Mouse (Mus musculus): ENCODE data around the gene Vmn1r43.
A peak's percentile ranks its signal among the peaks of the same experiment; 100 is the strongest.
"Not testable (repeated sequence)": the region's sequence is repeated elsewhere in the genome, so short reads cannot be mapped to it uniquely, and the experiment has no call there.

Gene Vmn1r43

GRCm38 (mm10) chr6:89876313-89876712 is at the start of gene Vmn1r43, which contains the start of gene Vmn1r42:
Vmn1r43 (minus strand) TSS chr6:89876413.
Vmn1r42 (minus strand) TSS chr6:89876413.
- DNase-seq (ENCODE audit: low read depth, low spot score): not testable (repeated sequence)

- peak; percentile 38 for DNase-seq (ENCODE audit: low read depth, low spot score)
Observed at GRCm38 (mm10) chr6:89883812-89884211, 7.6 kb upstream of the Vmn1r43 start.

- DNase-seq (ENCODE audit: low read depth, low spot score): no peak
Observed at GRCm38 (mm10) chr6:89883360-89883759, 7.1 kb upstream of the Vmn1r43 start, which contains the start of gene Vmn1r44. Vmn1r44 (plus strand) TSS chr6:89883660.

- DNase-seq (ENCODE audit: low read depth, low spot score): no peak
Observed at GRCm38 (mm10) chr6:89880867-89881266, 4.7 kb upstream of the Vmn1r43 start.

- DNase-seq (ENCODE audit: low read depth, low spot score): no peak
Observed at GRCm38 (mm10) chr6:89876963-89877362, 750 bp upstream of the Vmn1r43 start.

- DNase-seq (ENCODE audit: low read depth, low spot score): no peak
Observed at GRCm38 (mm10) chr6:89867976-89868375, 8.2 kb downstream of the Vmn1r43 start.

- DNase-seq (ENCODE audit: low read depth, low spot score): no peak
Observed at GRCm38 (mm10) chr6:89867276-89867675, 8.9 kb downstream of the Vmn1r43 start.

- DNase-seq (ENCODE audit: low read depth, low spot score): no peak
Observed at GRCm38 (mm10) chr6:89863792-89864191, 12.4 kb downstream of the Vmn1r43 start.

- no peak for DNase-seq (ENCODE audit: low read depth, low spot score)
Observed at GRCm38 (mm10) chr6:89859839-89860238, 16.4 kb downstream of the Vmn1r43 start.

- no peak for DNase-seq (ENCODE audit: low read depth, low spot score)
Observed at GRCm38 (mm10) chr6:89857552-89857951, 18.7 kb downstream of the Vmn1r43 start.

Data from telencephalon, adult 2 months (tissue).